Mouse (Mus musculus) MEL (cell line): Measurements from ENCODE around the gene Elmod3. TPM values are rescaled to one million over a fixed set of nuclear protein-coding genes. Genes with fewer than 3 reads are reported as not detected.

Experiments
- DNase-seq: peaks from one replicate; pipeline ENCODE4 v3.0.0; 2011; ENCODE audit warnings: low read depth, low spot score
- H3K27ac ChIP-seq: 2 replicates; pipeline ENCODE4 v1.5.1; 2012; ENCODE audit warnings: low read depth, mild to moderate bottlenecking, control low read depth, low read length, moderate library complexity; ENCODE audit not compliant: control insufficient read depth
- H3K27me3 ChIP-seq, 2 experiments: fragments of 150-350 bp in 1 of 2; sonication (generic) in 1 of 2; 2 replicates each; pipeline ENCODE4 v1.6.1; 2012; ENCODE audit warnings: low read length in 2 of 2, mild to moderate bottlenecking in 2 of 2, improper control_type of control experiment in 1 of 2, moderate library complexity in 1 of 2; ENCODE audit not compliant: insufficient read depth in 2 of 2, control insufficient read depth in 1 of 2
- H3K36me3 ChIP-seq, 2 experiments: 2 replicates each; pipeline ENCODE4 v1.6.1; 2012 to 2014; ENCODE audit warnings: low read length in 2 of 2, improper control_type of control experiment in 1 of 2, inconsistent platforms in 1 of 2, mild to moderate bottlenecking in 1 of 2; ENCODE audit not compliant: insufficient read depth in 2 of 2, control insufficient read depth in 1 of 2
- H3K4me1 ChIP-seq, 2 experiments: fragments of 150-350 bp in 1 of 2; sonication (generic) in 1 of 2; 2 replicates each; pipeline ENCODE4 v1.6.1; 2012; ENCODE audit warnings: low read length in 2 of 2, improper control_type of control experiment in 1 of 2, mild to moderate bottlenecking in 1 of 2; ENCODE audit not compliant: insufficient read depth in 2 of 2, control insufficient read depth in 1 of 2
- H3K4me3 ChIP-seq, 2 experiments: fragments of 150-350 bp in 1 of 2; sonication (generic) in 1 of 2; 2 replicates each; pipeline ENCODE4 v1.5.1; 2012; ENCODE audit warnings: low read depth in 2 of 2, low read length in 2 of 2, mild to moderate bottlenecking in 2 of 2, moderate library complexity in 2 of 2, control low read depth in 1 of 2, improper control_type of control experiment in 1 of 2; ENCODE audit not compliant: control insufficient read depth in 1 of 2, insufficient read depth in 1 of 2
- H3K79me2 ChIP-seq: 2 replicates; pipeline ENCODE4 v1.6.1; 2012; ENCODE audit warnings: mild to moderate bottlenecking, low read length, moderate library complexity; ENCODE audit not compliant: control insufficient read depth, poor library complexity, insufficient read depth
- H3K9ac ChIP-seq: 2 replicates; pipeline ENCODE4 v1.6.1; 2012; ENCODE audit warnings: low read depth, mild to moderate bottlenecking, control low read depth, low read length, moderate library complexity; ENCODE audit not compliant: control insufficient read depth, poor library complexity, severe bottlenecking
- H3K9me3 ChIP-seq: fragments of 150-350 bp; sonication (generic); replicated peaks from 2 replicates; pipeline ENCODE4 v1.6.1; 2012; ENCODE audit warnings: mild to moderate bottlenecking, low read length, improper control_type of control experiment, moderate library complexity; ENCODE audit not compliant: insufficient read depth
- BHLHE40 ChIP-seq: IDR thresholded peaks from 2 replicates; pipeline ENCODE4 v1.6.1; 2012; ENCODE audit warnings: low read depth, mild to moderate bottlenecking, inconsistent platforms, low read length, improper control_type of control experiment, borderline replicate concordance
- CHD1 ChIP-seq: IDR thresholded peaks from 2 replicates; pipeline ENCODE4 v1.6.1; 2012; ENCODE audit warnings: low read depth, mild to moderate bottlenecking, inconsistent platforms, low read length, improper control_type of control experiment
- CTCF ChIP-seq, 3 experiments: IDR thresholded peaks in 2 of 3; conservative IDR thresholded peaks in 1 of 3; 2 replicates each; pipeline ENCODE4 v1.5.1; 2011 to 2012; ENCODE audit warnings: low read length in 3 of 3, low read depth in 2 of 3, mild to moderate bottlenecking in 2 of 3, improper control_type of control experiment in 1 of 3, inconsistent platforms in 1 of 3, mixed read lengths in 1 of 3, moderate library complexity in 1 of 3; ENCODE audit not compliant: control insufficient read depth in 1 of 3, insufficient read depth in 1 of 3, poor library complexity in 1 of 3, severe bottlenecking in 1 of 3
- E2F4 ChIP-seq: IDR thresholded peaks from 2 replicates; pipeline ENCODE4 v1.6.1; 2011; ENCODE audit warnings: low read depth, low read length, improper control_type of control experiment, borderline replicate concordance
- ELF1 ChIP-seq: IDR thresholded peaks from 2 replicates; pipeline ENCODE4 v1.6.1; 2014; ENCODE audit warnings: low read depth, mild to moderate bottlenecking, inconsistent platforms, low read length, improper control_type of control experiment, moderate library complexity
- EP300 ChIP-seq, 2 experiments: IDR thresholded peaks; 2 replicates each; pipeline ENCODE4 v1.6.1; 2011; ENCODE audit warnings: improper control_type of control experiment in 2 of 2, low read length in 2 of 2, low read depth in 1 of 2, mild to moderate bottlenecking in 1 of 2
- ETS1 ChIP-seq: IDR thresholded peaks from 2 replicates; pipeline ENCODE4 v1.6.1; 2012; ENCODE audit warnings: low read depth, mild to moderate bottlenecking, inconsistent platforms, low read length, improper control_type of control experiment, moderate library complexity
- GATA1 ChIP-seq: IDR thresholded peaks from 2 replicates; pipeline ENCODE4 v1.6.1; 2011; ENCODE audit warnings: low read depth, low read length, improper control_type of control experiment
- HCFC1 ChIP-seq: IDR thresholded peaks from 2 replicates; pipeline ENCODE4 v1.6.1; 2012; ENCODE audit warnings: low read depth, mild to moderate bottlenecking, inconsistent platforms, low read length, improper control_type of control experiment, moderate library complexity
- KAT2A ChIP-seq: conservative IDR thresholded peaks from 2 replicates; pipeline ENCODE4 v1.6.1; 2012; ENCODE audit warnings: low read depth, low read length, improper control_type of control experiment, inconsistent platforms
- MAFK ChIP-seq: IDR thresholded peaks from 2 replicates; pipeline ENCODE4 v1.6.1; 2011; ENCODE audit warnings: low read depth, mild to moderate bottlenecking, low read length, improper control_type of control experiment, borderline replicate concordance
- MAX ChIP-seq: IDR thresholded peaks from 2 replicates; pipeline ENCODE4 v1.6.1; 2011; ENCODE audit warnings: low read length, improper control_type of control experiment
- MAZ ChIP-seq: IDR thresholded peaks from 2 replicates; pipeline ENCODE4 v1.6.1; 2012; ENCODE audit warnings: low read depth, mild to moderate bottlenecking, inconsistent platforms, low read length, improper control_type of control experiment
- MEF2A ChIP-seq: IDR thresholded peaks from 2 replicates; pipeline ENCODE4 v1.6.1; 2014; ENCODE audit warnings: low read depth, mild to moderate bottlenecking, inconsistent platforms, low read length, improper control_type of control experiment; ENCODE audit not compliant: poor library complexity, insufficient replicate concordance, severe bottlenecking; ENCODE audit errors: extremely low read depth
- MXI1 ChIP-seq: IDR thresholded peaks from 2 replicates; pipeline ENCODE4 v1.6.1; 2011; ENCODE audit warnings: mild to moderate bottlenecking, low read depth, low read length, improper control_type of control experiment
- MYB ChIP-seq: IDR thresholded peaks from 2 replicates; pipeline ENCODE4 v1.6.1; 2011; ENCODE audit warnings: mild to moderate bottlenecking, low read depth, low read length, improper control_type of control experiment
- MYC ChIP-seq: IDR thresholded peaks from 2 replicates; pipeline ENCODE4 v1.6.1; 2011; ENCODE audit warnings: low read depth, mild to moderate bottlenecking, low read length, improper control_type of control experiment, moderate library complexity
- NELFE ChIP-seq: IDR thresholded peaks from 2 replicates; pipeline ENCODE4 v1.6.1; 2011; ENCODE audit warnings: low read depth, low read length, improper control_type of control experiment
- NRF1 ChIP-seq: IDR thresholded peaks from 2 replicates; pipeline ENCODE4 v1.6.1; 2014; ENCODE audit warnings: low read depth, mild to moderate bottlenecking, inconsistent platforms, low read length, improper control_type of control experiment, moderate library complexity; ENCODE audit not compliant: poor library complexity, insufficient read depth, severe bottlenecking
- POLR2A ChIP-seq, 2 experiments: IDR thresholded peaks; 2 replicates each; pipeline ENCODE4 v1.6.1; 2011 to 2012; ENCODE audit warnings: low read length in 2 of 2, mild to moderate bottlenecking in 2 of 2, control low read depth in 1 of 2, improper control_type of control experiment in 1 of 2, low read depth in 1 of 2, moderate library complexity in 1 of 2; ENCODE audit not compliant: control insufficient read depth in 1 of 2, insufficient read depth in 1 of 2, poor library complexity in 1 of 2
- POLR2AphosphoS2 ChIP-seq: IDR thresholded peaks from 2 replicates; pipeline ENCODE4 v1.6.1; 2011; ENCODE audit warnings: low read length, improper control_type of control experiment
- POLR2AphosphoS5 ChIP-seq: IDR thresholded peaks from 2 replicates; pipeline ENCODE4 v1.6.1; 2012; ENCODE audit warnings: low read depth, borderline replicate concordance, mild to moderate bottlenecking, inconsistent platforms, low read length, moderate library complexity, mixed read lengths
- RCOR1 ChIP-seq: IDR thresholded peaks from 2 replicates; pipeline ENCODE4 v1.6.1; 2012; ENCODE audit warnings: low read depth, mild to moderate bottlenecking, inconsistent platforms, low read length, improper control_type of control experiment
- SIN3A ChIP-seq: IDR thresholded peaks from 2 replicates; pipeline ENCODE4 v1.6.1; 2012; ENCODE audit warnings: low read length, improper control_type of control experiment, inconsistent platforms
- SMC3 ChIP-seq: IDR thresholded peaks from 2 replicates; pipeline ENCODE4 v1.6.1; 2011; ENCODE audit warnings: low read depth, low read length, improper control_type of control experiment
- TAL1 ChIP-seq: IDR thresholded peaks from 2 replicates; pipeline ENCODE4 v1.6.1; 2012; ENCODE audit warnings: mild to moderate bottlenecking, inconsistent platforms, low read length, moderate library complexity, mixed read lengths
- TBP ChIP-seq: IDR thresholded peaks from 2 replicates; pipeline ENCODE4 v1.8.0; 2011; ENCODE audit warnings: low read depth, low read length, improper control_type of control experiment
- TCF12 ChIP-seq: IDR thresholded peaks from 2 replicates; pipeline ENCODE4 v1.6.1; 2014; ENCODE audit warnings: low read depth, mild to moderate bottlenecking, inconsistent platforms, low read length, improper control_type of control experiment, moderate library complexity
- UBTF ChIP-seq: IDR thresholded peaks from 2 replicates; pipeline ENCODE4 v1.6.1; 2012; ENCODE audit warnings: low read depth, mild to moderate bottlenecking, inconsistent platforms, low read length, improper control_type of control experiment, moderate library complexity, borderline replicate concordance; ENCODE audit not compliant: insufficient read depth
- USF1 ChIP-seq: IDR thresholded peaks from 2 replicates; pipeline ENCODE4 v1.6.1; 2014; ENCODE audit warnings: low read depth, mild to moderate bottlenecking, inconsistent platforms, low read length, improper control_type of control experiment, moderate library complexity
- ZC3H11A ChIP-seq: IDR thresholded peaks from 2 replicates; pipeline ENCODE4 v1.6.1; 2012; ENCODE audit warnings: low read depth, mild to moderate bottlenecking, inconsistent platforms, low read length, improper control_type of control experiment
- ZKSCAN1 ChIP-seq: IDR thresholded peaks from 2 replicates; pipeline ENCODE4 v1.6.1; 2012; ENCODE audit warnings: low read depth, mild to moderate bottlenecking, inconsistent platforms, low read length, improper control_type of control experiment, moderate library complexity
- ZMIZ1 ChIP-seq: IDR thresholded peaks from 2 replicates; pipeline ENCODE4 v1.6.1; 2012; ENCODE audit warnings: low read depth, mild to moderate bottlenecking, inconsistent platforms, low read length, improper control_type of control experiment, moderate library complexity
- ZNF384 ChIP-seq: IDR thresholded peaks from 2 replicates; pipeline ENCODE4 v1.6.1; 2012; ENCODE audit warnings: low read depth, mild to moderate bottlenecking, inconsistent platforms, low read length, improper control_type of control experiment
- polyA plus RNA-seq, 2 experiments: library from polyadenylated mRNA; stranded (reverse) in 1 of 2; unstranded in 1 of 2; fragments of >175 nt in 1 of 2; fragments of >200 nt in 1 of 2; gene quantifications; 2 replicates each; pipeline versions ENCODE4 v1.2.1 to v1.2.4; 2012; ENCODE audit warnings: low replicate concordance in 2 of 2, low read depth in 1 of 2; ENCODE audit not compliant: insufficient read length in 2 of 2, insufficient read depth in 1 of 2, missing spikeins in 1 of 2
- total RNA-seq: library from RNA; depleted of rRNA; stranded (reverse); fragments of 300-350 nt; gene quantifications from 2 replicates; pipeline ENCODE4 v1.2.3, GENCODE M21; 2012

Elmod3 gene
- total and polyA plus RNA-seq, 3 experiments = 4.2 to 14.1 TPM; not detected in 1

GRCm38 (mm10) chr6:72598791-72599557, 761 bp upstream of the Elmod3 start:
- Histone ChIP-seq H3K9me3 (no peaks in the 10 kb centered on the region), H3K36me3 (peaks cover 0 to 9% of the 10 kb centered on the region in 2 experiments; a peak in 3 of 4 replicates), H3K79me2 (peaks cover 5% of the 10 kb centered on the region), H3K9ac (peak overlapping the region; percentile 92), H3K4me1 (peaks cover 8 to 15% of the 10 kb centered on the region in 2 experiments), H3K27ac (peak overlapping the region; percentile 66), H3K27me3 (no peaks in the 10 kb centered on the region), H3K4me3 (peak overlapping the region; percentile 68 to 81)
- peak; percentile 77 for DNase-seq
- peak; percentile 63; the same call in 1 of the 2 replicates for TF ChIP-seq TBP
- TF ChIP-seq UBTF = no peak
- TF ChIP-seq NRF1 = no peak
- TF ChIP-seq HCFC1 = no peak
- TF ChIP-seq TAL1 = no peak
- TF ChIP-seq SMC3 = no peak
- TF ChIP-seq ZC3H11A = no peak
- TF ChIP-seq MYC = peak; percentile 83
- TF ChIP-seq EP300 (IDR thresholded peaks at IDR 0.05; ENCODE audit: low read depth in 1 of 2, low read length in 2 of 2) = no peak; a peak in 1 of 4 replicates
- no peak for TF ChIP-seq MEF2A
- TF ChIP-seq MAFK = no peak
- TF ChIP-seq KAT2A = no peak
- TF ChIP-seq POLR2AphosphoS5 = no peak
- TF ChIP-seq E2F4 = no peak
- peak; percentile 51; the same call in 1 of the 2 replicates for TF ChIP-seq ZMIZ1
- TF ChIP-seq POLR2AphosphoS2 = no peak; the same call in 1 of the 2 replicates
- TF ChIP-seq MYB = no peak
- no peak for TF ChIP-seq USF1
- TF ChIP-seq CTCF (IDR thresholded peaks at IDR 0.05 in 2 of 3, conservative IDR thresholded peaks at IDR 0.05 in 1 of 3; ENCODE audit: control insufficient read depth in 1 of 3, insufficient read depth in 1 of 3, low read depth in 2 of 3, low read length in 3 of 3, poor library complexity in 1 of 3, severe bottlenecking in 1 of 3) = no peak
- TF ChIP-seq CHD1 = no peak
- no peak for TF ChIP-seq ZKSCAN1
- peak; percentile 85 for TF ChIP-seq MXI1
- no peak for TF ChIP-seq NELFE
- TF ChIP-seq TCF12 = no peak
- no peak for TF ChIP-seq RCOR1
- peak; percentile 79 for TF ChIP-seq ELF1
- TF ChIP-seq GATA1 = no peak
- TF ChIP-seq SIN3A = peak; percentile 69; the same call in 1 of the 2 replicates
- no peak for TF ChIP-seq POLR2A (IDR thresholded peaks at IDR 0.05; ENCODE audit: control insufficient read depth in 1 of 2, insufficient read depth in 1 of 2, low read depth in 1 of 2, low read length in 2 of 2, poor library complexity in 1 of 2)
- TF ChIP-seq BHLHE40 = no peak
- TF ChIP-seq MAX = peak; percentile 73
- no peak; the same call in none of the 2 replicates for TF ChIP-seq ETS1
- TF ChIP-seq ZNF384 = no peak
- no peak for TF ChIP-seq MAZ
